Mouse (Mus musculus) ES-Bruce4 (cell line): ENCODE results near the gene Mettl7a2. TPM values are rescaled to one million over a fixed set of nuclear protein-coding genes. Genes with fewer than 3 reads are reported as not detected.

Experiments used
- H3K27ac ChIP-seq: 2 replicates; pipeline ENCODE4 v1.5.1; 2012; ENCODE audit warnings: low read length, inconsistent platforms; ENCODE audit not compliant: insufficient read depth
- H3K27me3 ChIP-seq: 2 replicates; pipeline ENCODE4 v1.6.1; 2012; ENCODE audit warnings: mild to moderate bottlenecking, low read length, inconsistent platforms; ENCODE audit not compliant: control insufficient read depth, poor library complexity, insufficient read depth, severe bottlenecking
- H3K36me3 ChIP-seq: 2 replicates; pipeline ENCODE4 v1.6.1; 2012; ENCODE audit warnings: inconsistent platforms, mild to moderate bottlenecking, low read length, moderate library complexity; ENCODE audit not compliant: control insufficient read depth, poor library complexity, insufficient read depth, severe bottlenecking
- H3K4me1 ChIP-seq: one replicate; pipeline ENCODE4 v1.8.1; 2011; ENCODE audit warnings: low read length; ENCODE audit not compliant: control insufficient read depth, insufficient read depth
- H3K4me3 ChIP-seq: 2 replicates; pipeline ENCODE4 v1.5.1; 2011; ENCODE audit warnings: low read depth, mild to moderate bottlenecking, low read length
- H3K9ac ChIP-seq: 2 replicates; pipeline ENCODE4 v1.6.1; 2012; ENCODE audit warnings: low read depth, mild to moderate bottlenecking, inconsistent platforms; ENCODE audit not compliant: poor library complexity, severe bottlenecking
- H3K9me3 ChIP-seq: replicated peaks from 2 replicates; pipeline ENCODE4 v1.6.1; 2012; ENCODE audit warnings: mild to moderate bottlenecking, low read length, inconsistent platforms; ENCODE audit not compliant: control insufficient read depth, poor library complexity, insufficient read depth, severe bottlenecking
- CTCF ChIP-seq: IDR thresholded peaks from one replicate; pipeline ENCODE4 v1.8.1; 2011; ENCODE audit warnings: low read depth, low read length
- EP300 ChIP-seq: IDR thresholded peaks from 2 replicates; pipeline ENCODE4 v1.6.1; 2011; ENCODE audit warnings: low read depth, low read length; ENCODE audit not compliant: insufficient read depth
- POLR2A ChIP-seq: IDR thresholded peaks from one replicate; pipeline ENCODE4 v1.8.1; 2011; ENCODE audit warnings: low read length; ENCODE audit not compliant: insufficient read depth
- polyA plus RNA-seq: library from polyadenylated mRNA; stranded (reverse); fragments of >200 nt; gene quantifications from 2 replicates; pipeline ENCODE4 v1.2.4, GENCODE M21; 2011; ENCODE audit warnings: low read depth; ENCODE audit not compliant: missing spikeins, insufficient read depth, insufficient read length

Mettl7a2 gene
- polyA plus RNA-seq, 1 experiment: not detected

DNA sequence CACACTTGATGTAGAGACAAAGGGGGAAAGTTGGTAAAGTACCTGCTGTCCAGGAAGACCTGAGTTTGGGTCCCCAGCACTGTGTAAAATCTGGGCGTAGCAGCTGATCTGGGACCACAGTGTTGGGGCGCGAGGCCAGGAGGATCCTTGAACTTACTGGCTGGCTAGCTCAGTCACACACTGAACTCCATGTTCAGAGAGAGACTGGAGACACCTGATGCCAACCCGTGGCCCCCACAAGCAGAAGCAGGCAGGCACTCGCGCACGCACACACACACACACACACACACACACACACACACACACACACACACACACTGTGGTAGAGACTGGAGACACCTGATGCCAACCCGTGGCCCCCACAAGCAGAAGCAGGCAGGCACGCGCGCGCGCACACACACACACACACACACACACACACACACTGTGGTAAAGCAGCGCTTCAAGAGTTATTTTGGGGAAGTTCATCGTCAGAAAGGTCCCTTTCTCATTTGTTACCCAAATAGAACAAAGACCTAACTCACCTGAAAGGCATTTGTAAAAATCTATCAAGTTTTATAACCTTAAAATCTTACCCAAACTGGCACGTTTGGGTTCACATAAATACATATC lies 35.3 kb downstream of the Mettl7a2 start:
- Histone ChIP-seq H3K27me3 (no peaks in the 10 kb centered on the region), H3K4me3 (no peak overlapping the region), H3K36me3 (no peaks in the 10 kb centered on the region), H3K9me3 (no peaks in the 10 kb centered on the region), H3K27ac (no peak overlapping the region), H3K9ac (no peak overlapping the region), H3K4me1 (no peaks in the 10 kb centered on the region)
- TF ChIP-seq POLR2A (no peak), EP300 (no peak), CTCF (no peak)

DNA sequence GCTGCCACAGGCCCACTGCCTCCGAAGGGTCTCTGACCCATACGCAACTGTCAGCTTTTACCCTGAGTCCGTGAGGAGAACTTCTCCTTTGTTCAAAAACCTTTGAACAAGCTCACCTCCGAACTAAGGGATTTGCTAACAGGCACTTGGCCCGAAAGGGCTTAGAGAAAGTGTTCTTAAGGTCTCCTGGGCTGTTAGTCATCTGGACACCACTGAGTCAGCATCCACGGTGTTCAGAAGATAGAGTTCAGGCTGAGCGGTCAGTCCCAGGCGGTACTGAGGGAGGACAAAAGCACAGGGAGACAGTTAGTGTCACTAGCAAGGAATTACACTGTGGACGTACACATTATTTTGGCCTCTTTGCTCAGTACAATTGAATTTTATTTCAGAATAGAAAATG lies 35.9 kb downstream of the Mettl7a2 start:
- H3K4me3 ChIP-seq: no peak overlapping the region
- H3K9ac ChIP-seq: no peak overlapping the region
- H3K36me3 ChIP-seq: no peaks in the 10 kb centered on the region
- H3K9me3 ChIP-seq: no peaks in the 10 kb centered on the region
- no peak for TF ChIP-seq EP300
- no peak for TF ChIP-seq POLR2A
- no peak for TF ChIP-seq CTCF
- no peaks in the 10 kb centered on the region for H3K27me3 ChIP-seq
- H3K27ac ChIP-seq: no peak overlapping the region
- no peaks in the 10 kb centered on the region for H3K4me1 ChIP-seq

DNA sequence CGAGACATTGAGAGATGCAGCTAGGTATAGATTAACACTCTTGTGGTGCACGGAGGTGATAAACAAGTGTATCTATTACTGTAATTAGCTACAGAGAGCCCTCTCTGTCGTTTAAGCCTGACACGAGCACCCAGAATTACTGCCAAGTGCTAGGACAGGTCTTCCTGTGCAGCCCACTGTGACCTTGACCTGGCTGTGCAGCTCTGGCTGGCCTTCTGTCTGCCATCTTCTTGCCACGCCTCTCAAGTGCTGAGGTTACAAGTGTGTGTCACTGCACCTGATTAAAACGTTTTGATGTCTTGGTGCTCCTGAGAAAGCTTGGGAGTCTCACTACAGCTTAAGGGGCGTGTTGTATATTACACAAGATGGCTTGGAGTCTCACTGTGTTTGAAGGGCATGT lies 38.1 kb downstream of the Mettl7a2 start:
- TF ChIP-seq EP300 (no peak), CTCF (no peak), POLR2A (no peak)
- no peaks in the 10 kb centered on the region for H3K9me3 ChIP-seq

DNA sequence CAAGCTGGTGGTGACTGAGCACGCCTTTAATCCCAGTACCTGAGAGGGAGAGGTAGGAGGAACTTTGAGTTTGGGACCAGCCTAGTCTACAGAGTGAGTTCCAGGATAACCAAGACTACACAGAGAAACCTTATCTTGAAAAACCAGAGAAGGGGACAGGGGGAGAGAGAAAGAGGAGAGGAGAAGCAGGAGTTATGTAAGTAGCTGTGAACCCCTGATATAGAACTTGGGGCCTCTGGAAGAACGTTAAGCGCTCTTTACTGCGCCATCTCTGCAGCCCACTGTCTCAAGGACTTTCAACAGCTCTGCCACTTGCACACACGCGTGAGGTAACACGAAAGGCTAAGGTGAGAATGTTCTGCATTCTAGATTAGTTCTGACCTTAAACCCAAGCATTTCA lies 38.6 kb downstream of the Mettl7a2 start:
- Histone ChIP-seq H3K4me3 (no peak overlapping the region), H3K4me1 (no peaks in the 10 kb centered on the region), H3K27ac (no peak overlapping the region), H3K9ac (no peak overlapping the region), H3K36me3 (no peaks in the 10 kb centered on the region), H3K27me3 (no peaks in the 10 kb centered on the region), H3K9me3 (no peaks in the 10 kb centered on the region)
- no peak for TF ChIP-seq EP300

More for the DNA sequence above, 38.1 kb downstream of the Mettl7a2 start:
- Histone ChIP-seq H3K27ac (no peak overlapping the region), H3K4me3 (no peak overlapping the region), H3K36me3 (no peaks in the 10 kb centered on the region), H3K4me1 (no peaks in the 10 kb centered on the region), H3K9ac (no peak overlapping the region), H3K27me3 (no peaks in the 10 kb centered on the region)

DNA sequence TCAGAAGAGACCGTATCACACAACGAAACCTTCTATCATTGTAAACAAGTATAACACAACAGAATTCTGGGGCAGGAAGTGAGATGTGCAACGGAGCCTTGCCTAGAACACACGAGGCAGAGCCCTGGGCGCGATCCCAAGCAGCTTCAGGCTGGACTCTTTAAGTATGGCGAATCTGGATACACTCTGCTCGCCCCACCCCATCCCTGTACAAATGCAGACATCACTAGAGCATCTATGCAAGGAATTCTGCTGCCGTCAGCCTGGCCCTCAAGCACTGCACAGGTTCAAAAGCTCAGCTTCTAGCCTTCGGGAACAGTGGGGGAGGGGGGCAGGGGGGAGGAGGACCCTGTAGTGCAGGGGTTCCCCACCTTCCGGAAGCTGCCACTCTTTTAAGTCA lies 40.0 kb downstream of the Mettl7a2 start:
- no peak overlapping the region for H3K9ac ChIP-seq
- no peaks in the 10 kb centered on the region for H3K9me3 ChIP-seq
- H3K27me3 ChIP-seq: no peaks in the 10 kb centered on the region
- H3K36me3 ChIP-seq: no peaks in the 10 kb centered on the region
- no peak for TF ChIP-seq CTCF
- TF ChIP-seq EP300: no peak
- no peak for TF ChIP-seq POLR2A
- no peak overlapping the region for H3K27ac ChIP-seq
- H3K4me3 ChIP-seq: no peak overlapping the region
- no peaks in the 10 kb centered on the region for H3K4me1 ChIP-seq

DNA sequence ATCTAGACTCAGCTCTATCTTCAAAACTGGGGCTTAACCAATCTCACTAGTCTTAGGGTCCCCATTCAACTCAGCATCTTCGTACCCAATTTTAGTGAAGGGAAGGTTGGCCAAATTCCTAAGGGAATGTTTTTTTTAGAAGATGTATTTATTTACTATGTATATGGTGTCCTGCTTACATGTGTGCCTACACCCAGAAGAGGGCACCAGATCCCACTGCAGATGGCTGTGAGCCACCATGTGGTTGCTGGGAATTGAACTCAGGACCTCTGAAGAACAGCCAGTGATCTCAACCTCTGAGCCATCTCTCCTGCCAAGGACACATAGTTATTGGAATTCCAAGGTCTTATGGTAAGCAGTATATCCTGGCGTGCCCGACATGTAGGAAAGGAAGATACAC lies 42.6 kb downstream of the Mettl7a2 start:
- Histone ChIP-seq H3K9me3 (no peaks in the 10 kb centered on the region), H3K4me1 (no peaks in the 10 kb centered on the region), H3K4me3 (no peak overlapping the region), H3K27ac (no peak overlapping the region), H3K9ac (no peak overlapping the region), H3K36me3 (0 out of 2 replicates have a peak, but pooled peaks cover 3% of the 10 kb centered on the region), H3K27me3 (no peaks in the 10 kb centered on the region)
- TF ChIP-seq CTCF (peak; percentile 4), POLR2A (no peak)
